Mouse (Mus musculus) lung, adult 18-20 months (tissue): ENCODE data around the gene Cttn.
A peak's percentile ranks its signal among the peaks of the same experiment; 100 is the strongest.

Source experiments
- DNase-seq, 2 experiments: peaks; one replicate each; pipeline ENCODE4 v3.0.0; 2022; ENCODE audit warnings: mixed read lengths in 2 of 2

Cttn gene

DNA sequence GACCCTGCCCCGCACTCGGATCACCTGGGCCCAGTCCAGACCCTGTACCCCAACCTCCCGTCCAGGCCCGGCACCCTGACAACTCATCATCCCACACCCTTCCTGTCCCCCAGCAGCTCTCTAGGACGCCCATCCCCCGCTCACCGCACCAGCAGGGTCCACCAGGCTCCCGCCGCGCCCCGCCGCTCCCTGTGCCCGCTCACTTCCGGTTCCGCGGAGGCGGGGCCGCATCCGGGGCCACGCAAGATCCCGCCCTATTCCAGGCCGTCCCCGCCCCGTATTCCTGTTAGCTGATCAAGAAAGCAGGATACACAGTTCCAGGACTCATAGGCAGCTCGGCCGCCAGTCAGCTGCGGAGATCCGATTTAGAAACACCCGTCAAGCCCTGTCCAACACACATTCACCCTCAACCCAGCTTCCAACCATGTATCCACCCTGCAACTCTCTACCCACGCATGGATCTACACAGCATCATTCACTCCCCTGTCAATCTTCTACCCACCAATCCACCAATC is at the start of gene Cttn:
Gene Cttn, minus strand, starts transcription at position 465 of the 515 bp plus-strand sequence.
- peak; percentile 90 to 95 for DNase-seq

DNA sequence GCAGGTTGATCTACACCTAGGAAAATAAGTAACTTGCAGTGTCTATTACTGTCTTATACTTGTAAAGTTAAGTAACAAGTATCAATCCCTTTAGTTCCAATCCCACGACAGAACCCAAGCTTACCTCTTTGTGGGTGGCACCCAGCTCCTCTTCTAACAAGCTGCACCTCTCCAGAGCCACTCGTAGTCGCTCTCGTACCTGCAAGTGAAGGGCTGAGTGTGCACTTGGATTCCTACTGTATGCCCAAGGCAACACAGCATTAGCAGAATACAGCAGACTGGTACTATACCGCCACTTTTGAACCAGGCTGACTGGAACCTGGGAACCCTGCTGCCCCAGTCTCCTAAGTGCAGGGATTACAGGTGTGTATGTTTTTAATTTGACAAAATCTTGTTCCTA is 49.0 kb upstream of the Cttn start:
- DNase-seq, result peak; percentile 53 to 61

DNA sequence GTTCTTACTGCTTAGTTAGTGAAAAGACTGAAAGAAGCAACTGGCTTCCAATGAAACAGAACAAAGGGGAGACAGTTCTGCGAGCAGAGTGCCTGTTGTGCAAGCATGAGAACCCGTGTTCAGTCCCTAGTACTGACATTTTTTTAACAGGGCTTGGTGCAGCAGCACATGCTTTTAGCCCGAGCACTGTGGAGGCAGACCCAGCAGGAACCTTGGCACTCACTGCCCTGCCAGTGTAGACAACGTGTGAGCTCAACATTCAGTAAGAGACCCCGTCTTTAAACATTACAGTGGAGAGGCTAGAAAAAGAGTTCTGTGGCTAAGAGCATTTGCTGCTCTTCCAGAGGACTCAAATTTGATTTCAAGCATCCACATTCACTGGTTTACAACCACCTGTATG is 45.9 kb upstream of the Cttn start:
- no peak for DNase-seq

DNA sequence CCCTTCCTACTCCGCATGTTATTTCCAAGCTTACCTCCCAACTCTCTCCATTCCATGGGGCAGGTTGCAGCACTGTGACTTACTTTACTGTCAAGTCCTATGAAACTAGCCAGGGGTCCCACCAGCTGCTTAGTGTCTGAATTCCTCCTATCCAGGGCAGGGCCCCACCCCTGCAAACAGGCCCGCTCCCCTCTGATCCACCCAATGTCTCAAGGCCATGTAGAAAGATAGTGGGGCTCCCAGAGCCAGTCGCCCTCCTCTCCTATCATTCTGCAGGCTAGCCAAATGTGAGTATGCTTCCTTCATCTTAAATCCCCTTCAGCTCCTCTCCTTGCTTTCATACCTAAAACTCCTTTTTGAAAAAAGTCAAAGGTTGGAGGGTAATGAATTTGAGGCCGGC is 38.3 kb upstream of the Cttn start:
- DNase-seq, result no peak

DNA sequence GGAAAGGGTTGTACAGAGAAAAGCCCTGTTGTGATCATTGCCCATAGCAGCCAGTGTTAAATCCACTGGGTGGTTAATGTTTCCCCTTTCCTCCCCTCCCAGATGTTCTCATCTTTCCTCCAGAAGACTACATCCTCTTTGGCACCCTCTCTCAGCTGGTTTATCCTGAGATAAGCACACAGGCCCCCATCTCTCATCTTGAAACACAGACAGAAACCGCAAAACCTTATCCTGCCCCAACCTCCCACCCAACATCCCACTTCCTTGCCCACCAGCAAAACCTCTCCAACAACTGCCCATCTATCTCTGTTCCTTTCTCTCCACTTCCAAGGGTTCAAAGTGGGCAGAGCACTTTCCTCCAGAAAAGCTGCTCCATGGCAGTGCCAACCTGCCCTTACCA is 36.0 kb upstream of the Cttn start:
- no peak for DNase-seq

DNA sequence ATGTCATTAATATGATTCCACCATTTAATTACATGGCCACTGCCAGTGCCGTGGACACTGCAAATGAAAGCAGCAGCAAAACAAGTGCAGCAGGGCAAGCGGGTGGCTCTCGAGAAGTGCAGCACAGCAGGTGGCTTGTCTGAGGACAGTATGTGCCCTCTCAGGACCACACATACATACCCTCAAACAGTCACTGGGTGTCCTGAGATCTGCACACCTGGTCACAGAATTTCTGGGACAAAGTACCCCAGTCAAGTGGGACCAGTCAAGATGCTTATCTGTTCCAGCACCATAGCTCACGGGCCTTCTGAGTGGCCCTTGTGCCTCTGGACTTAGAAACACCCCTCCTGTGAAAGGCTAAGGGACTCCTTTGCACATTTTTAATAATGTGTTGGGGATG is 33.1 kb upstream of the Cttn start:
- peak in 1 of 2 experiments; percentile 8 for DNase-seq

DNA sequence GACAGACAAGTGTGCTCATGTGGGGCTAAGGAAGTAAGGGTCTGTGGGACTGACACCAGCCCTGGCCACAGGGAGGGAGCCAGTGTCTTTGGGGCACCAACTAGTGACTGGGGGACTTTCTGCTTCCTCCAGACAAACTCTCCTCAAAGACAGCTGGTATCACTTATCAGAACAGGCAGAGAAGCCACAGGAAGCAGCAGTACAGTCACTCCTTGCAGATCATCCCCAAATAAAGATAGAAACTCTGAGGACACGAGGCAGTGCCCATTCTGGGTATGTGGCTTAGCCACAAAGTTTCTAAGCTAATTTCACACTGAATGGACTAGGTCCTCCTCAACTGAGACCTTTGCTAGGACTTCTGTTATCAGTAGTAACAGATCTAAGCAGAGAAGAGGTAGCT is 22.1 kb upstream of the Cttn start:
- DNase-seq, result no peak

DNA sequence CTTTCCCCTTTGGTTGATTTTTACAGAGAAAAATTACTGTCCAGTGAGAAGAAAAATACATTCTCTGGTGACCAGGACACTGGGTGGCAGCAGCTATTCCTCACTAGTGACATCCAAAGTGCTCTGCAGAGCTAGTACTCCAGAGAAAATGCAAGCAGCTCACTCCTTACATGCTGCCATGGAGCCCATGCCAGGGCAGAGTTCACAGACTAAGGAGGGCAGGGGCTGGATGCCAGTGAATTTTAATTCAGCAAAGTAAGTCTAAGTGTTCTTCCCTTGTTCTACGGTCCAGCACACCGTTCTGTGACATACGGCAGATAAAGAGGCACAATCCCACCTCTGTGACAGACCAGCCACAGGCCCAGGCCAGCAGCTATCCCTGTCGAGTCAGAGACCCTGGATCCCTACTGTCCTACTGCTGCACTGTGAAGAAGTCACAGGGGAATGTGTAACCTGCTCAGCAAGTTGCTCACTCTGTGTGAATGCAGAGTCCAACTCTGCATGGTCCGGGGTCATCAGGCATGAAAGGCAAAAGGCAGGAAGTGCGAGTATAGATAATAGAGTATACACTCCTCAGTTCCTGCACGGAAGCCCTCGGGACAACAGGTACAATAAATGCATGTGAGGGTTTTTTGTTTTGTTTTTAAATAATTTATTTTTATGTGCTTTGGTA is 19.5 kb upstream of the Cttn start:
- DNase-seq, result no peak

DNA sequence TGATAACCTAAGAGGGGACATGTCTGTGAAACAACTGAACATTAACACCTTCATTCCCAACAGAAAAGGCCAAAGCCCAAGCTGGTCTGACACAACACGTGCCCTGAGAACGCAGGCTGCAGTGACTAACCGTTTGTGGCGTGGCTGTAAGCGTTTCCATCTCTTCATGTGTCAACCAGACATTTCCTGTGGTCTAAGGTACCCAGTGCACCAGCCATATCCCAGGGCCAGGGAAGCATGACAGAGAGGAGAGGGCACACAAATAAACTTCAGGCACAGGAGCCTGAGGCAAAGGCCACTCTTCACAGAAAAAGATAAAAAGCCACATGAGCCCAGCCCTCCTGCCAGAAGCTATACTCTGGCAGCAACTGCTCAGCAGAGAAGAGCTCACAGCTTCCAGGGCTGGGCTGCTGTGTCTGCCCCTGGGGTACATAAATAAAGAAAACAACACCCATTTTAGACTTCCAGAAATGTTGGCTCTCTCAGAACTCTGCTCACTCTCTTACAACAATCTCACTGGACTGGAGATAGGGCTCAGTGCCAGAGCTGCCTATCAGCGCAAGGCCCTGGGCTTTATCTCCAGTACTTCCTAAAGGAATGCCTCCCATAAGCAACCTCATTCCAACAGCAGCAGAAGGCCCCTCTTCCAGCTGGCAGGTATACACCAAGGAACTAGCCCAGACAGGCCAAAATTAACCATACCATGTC is 18.4 kb upstream of the Cttn start:
- peak in 1 of 2 experiments; percentile 8 for DNase-seq

DNA sequence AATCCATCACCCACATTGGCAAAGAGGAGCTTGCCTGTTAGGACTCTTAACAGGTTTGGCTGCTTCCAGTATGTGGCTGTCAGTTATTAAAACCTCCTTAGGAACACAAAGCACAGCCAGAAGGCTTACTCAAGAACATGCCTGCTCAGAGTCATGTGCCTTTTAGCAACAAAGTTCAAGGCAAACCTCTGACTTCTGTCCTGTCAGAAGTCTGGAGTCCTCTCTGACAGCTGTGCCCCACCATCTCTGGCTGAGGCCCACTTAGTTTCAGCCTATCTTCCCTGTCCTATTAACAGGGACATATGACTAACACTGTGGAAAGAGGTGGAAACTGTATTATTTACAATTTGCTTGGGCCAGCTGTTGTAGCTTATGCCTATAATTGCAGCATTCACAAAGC is 9.5 kb upstream of the Cttn start:
- DNase-seq, result no peak

DNA sequence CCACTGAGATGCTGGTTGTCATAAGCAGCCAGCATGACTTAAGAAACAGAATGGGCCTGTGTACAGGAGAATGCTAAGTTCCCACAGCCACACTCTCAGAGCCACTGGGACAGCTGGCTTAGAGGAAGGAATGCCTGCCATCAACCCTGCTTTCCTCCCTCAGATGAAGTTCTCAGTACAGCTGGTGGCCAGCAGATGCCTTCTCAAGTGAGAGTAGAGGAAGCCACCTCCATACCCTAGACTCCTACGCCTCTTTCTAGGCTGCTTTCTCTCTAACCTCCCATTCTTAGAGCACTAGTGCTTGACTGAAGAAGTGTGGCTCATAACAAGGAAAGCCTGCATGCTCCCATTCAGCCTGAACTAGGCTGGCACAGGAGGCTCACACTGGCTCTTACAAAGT is 8.8 kb upstream of the Cttn start:
- DNase-seq, result no peak

DNA sequence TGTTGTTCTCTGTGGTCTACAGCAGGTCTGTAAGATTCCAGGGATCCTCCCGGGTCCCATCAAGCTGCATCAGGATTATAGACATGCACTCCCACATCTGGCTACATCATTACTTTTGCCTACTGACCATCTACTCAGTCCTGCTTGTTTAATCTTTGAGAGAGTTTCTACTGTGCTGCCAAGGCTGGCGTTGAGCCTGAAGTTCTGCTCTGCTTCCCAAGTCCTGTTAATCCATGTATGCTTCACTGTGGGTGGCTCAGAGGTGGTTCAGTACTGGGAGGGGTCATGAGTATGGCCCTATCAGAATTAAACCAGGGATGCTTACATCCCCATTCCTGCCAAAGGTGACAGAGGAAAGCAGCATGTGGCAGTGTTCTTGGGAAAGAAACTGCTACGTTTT is 4.9 kb upstream of the Cttn start:
- DNase-seq, result no peak

DNA sequence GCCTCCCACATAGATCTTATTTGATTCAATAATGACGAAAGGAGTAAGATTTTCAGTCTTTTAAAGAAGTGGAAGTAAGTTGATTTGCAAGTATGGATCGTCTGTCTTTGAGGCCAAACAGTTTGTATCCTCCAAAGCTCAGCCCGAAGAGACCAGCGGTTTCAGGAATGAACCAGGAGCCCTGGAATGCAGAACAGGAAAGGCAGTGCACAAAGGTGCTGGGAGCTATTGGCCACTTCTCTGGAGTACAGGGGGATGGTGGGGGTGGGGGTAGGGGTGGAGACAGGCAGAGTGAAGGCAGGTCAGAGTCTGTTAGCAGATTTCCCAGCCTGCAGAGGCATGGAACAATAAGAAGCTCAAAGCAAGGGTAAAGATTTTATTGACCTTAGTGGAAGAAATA is 2.7 kb upstream of the Cttn start:
- DNase-seq, result no peak

DNA sequence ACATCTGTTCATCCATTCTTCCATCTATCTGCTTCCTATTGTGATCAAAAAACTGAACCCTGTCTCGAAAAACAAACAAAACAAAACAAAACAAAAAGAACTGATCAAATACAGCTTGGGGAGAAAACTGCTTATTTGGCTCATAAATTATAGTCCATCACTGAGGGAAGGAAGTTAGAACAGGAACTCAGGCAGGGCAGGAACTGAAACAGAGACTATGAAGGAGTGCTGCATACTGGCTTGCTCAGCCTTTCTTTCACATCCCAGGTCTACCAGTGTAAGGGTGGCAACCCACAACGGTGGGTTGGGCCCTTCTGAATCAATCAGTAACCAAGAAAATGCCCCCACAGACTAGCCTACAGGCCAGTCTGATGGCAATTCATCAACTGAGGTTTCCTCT is 294 bp upstream of the Cttn start:
- no peak for DNase-seq

DNA sequence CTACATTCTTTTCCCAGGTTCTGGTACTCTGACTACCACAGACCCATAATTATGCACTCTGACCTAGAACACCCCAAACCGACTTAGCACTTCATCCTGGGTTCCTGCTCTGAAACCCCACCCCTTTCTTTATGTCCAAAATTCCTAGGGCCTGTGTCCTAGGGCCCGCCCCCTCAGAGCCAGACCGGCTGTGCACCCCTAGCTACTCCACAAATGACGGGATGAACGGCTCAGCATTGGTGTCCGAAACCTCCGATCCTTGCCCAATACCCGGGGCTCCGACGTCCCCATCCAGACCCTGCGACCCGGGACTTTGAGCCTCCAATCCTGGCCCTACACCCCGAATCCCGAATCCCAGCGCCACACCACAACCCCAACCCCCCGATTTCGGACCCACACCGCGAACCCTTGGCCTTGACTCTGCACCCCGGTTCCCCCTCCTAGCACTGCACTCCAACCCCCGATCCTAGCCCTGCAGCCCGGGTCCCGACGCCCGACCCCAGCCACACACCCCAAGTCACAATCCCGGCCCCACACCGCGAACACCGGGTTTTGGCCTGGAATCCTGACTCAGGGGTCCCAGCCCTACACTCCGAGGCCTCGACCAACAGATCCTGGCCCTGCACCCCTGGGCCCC is 783 bp downstream of the Cttn start:
- peak in 1 of 2 experiments; percentile 10 for DNase-seq

DNA sequence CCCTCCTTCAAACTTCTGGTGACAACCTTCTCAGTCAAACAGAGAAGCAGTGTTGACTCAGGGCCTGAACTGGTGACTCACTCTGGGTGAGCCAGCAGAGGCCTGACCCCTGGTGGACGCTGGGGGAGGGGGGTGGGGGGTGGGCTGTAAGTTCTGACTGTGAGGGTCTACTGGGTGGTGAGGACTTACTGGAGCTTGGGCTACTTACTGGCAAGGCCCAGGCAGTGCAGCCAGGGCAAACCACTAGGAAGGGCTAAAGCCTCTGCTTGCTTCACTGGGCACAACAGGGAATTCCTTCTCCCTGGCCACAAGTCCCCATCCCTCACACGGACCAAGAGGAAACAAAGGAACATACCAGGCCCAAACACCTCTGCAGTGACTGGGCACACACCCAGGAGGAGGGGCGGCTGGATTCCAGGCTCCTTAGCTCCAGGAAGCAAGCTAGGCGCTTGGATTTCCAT is 1.6 kb downstream of the Cttn start:
- DNase-seq, result peak; percentile 59 to 63

DNA sequence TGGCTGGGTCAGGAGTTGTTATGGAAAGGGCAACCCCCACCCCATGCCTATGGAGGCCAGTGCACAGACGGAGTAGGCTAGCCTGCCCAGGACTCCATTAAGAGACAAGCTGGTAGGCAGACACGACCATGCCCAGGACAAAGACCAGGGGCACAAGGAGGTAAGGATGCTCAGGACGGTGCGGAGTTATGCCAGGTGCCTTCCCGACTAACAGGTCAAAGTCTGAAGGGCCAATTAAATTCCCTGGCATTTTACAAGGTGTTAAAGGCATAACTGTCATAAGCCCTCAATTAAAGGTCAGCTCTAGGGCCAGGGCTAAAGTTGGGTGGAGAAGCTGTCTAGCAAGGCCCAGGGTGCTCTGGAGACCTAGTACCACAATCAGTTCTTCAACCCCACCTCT is 2.1 kb downstream of the Cttn start:
- no peak for DNase-seq

DNA sequence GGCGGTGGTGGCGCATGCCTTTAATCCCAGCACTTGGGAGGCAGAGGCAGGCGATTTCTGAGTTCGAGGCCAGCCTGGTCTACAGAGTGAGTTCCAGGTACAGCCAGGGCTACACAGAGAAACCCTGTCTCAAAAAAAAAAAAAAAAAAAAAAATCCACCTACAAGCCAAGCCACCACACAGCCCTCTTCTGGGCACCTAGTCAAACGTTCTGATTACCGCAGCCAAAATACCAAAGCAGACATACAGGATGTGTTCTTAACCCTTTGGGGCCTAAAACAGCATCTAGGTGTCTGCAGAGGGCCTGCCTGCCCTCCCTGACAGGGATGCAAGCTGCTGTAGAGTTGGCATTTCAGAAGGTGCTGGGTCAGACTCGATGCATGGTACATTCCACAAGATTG is 8.2 kb downstream of the Cttn start:
- DNase-seq, result no peak

DNA sequence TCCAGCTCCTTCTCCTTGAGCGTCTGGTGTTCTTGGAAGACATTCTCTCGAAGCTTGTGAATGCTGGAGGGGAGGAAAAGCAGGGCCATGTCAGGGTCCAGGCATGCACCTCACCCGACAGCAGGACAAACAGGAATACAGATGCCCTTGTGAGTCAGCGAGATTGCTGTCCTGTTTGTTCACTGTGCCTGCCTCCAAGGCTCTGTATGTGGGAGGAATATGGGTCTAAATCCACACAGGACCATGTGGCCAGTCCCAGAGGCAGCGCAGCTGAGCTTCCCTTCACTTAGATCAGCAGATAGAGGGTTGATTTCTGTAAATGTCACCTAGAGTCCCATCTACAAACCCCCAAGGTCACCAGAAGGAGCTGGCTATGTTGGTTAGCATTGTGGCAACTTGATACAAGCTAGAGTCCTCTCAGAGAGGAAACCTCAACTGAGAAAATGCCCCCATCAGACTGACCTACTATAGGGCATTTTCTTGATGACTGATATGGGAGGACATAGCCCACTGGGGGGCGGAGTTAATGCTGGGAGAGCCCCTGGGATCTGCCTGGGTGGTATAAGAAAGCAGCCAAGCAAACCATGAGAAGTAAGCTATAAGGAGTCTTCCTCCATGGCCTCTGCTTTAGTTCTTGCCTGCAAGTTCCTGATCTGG is 9.4 kb downstream of the Cttn start:
- no peak for DNase-seq

DNA sequence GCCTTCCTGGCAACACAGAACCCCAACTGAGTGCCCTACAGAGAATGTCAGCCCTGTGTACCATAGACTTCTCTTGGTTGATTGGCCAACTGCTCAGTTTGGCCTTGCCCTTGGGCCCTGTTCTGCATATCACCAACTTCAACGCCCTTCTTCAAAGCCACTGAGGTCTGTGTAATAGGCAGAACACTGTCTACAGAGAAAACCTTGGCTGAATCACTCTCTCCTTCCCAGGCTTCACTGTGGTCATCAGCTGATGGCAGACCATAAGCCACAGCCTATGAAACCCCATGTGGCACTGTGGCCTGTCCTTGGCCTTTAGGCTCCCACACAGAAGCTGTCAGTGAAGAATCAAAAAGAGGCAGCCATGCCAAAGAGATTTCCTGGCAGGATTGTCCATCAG is 11.9 kb downstream of the Cttn start:
- no peak for DNase-seq

DNA sequence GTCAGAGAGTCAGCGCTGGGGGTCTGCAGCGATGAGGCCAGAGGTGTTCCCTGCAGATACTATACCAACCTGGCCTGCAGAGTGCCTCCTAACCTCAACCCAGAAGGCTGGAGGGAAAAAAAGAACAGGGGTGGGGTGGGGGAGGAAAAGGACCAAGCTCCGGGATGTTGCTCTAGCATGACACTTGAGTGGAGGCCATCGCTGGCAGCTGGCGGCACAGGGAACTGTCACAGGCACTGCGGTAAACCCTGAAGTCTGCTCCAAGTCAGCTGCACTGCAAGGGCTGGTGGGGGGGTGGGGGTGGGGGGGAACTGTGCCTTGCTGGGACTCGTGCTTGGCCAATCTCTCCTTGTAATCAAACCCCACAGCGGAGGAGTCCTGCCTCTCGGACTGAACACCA is 20.1 kb downstream of the Cttn start:
- DNase-seq, result no peak

DNA sequence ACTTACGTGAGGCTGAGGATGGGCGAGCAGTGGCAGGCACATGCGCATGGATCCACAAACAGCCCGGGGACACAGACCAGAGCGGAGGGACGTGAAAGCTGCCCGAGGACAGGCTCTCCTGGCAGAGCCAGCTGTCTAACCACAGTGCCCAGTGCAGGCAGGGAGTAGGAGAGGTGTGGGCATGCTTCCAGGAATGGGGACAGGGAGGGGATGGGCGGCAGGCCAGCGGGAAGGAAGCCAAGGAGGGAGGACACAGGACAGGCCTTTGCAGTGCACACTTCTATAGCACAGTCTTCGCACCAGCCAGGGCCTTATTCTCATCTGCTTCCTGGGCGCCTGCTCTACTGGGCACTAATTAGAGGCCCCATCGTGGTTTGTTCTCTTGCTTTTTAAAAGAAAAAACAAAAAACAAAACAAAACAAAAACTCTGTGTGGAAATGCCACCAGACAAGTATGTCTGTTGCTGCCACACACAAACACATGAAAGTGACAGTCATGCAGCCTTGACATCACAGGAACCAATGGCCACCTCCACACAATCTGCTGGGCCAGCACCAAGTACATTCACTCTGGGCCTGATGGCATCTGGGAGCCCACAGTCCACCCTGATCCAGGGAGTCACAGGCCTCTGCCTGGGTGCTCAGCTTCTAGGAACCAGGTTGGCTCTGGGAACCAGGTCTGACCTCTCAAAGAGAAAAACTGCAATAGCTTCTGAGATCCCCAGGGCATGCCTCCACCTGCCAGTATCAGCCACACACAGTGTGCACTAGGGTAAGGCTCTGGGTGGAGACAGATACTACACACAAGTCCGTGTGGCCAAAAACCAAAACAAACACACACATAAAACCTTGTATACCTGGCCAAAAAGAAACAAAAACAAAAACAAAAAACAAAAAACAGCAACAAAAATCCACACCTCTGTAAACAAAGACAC is 20.9 kb downstream of the Cttn start:
- DNase-seq, result peak; percentile 86 to 88
